Mouse (Mus musculus): Measurements from ENCODE around the gene Abcg8.

The Abcg8 gene

DNA sequence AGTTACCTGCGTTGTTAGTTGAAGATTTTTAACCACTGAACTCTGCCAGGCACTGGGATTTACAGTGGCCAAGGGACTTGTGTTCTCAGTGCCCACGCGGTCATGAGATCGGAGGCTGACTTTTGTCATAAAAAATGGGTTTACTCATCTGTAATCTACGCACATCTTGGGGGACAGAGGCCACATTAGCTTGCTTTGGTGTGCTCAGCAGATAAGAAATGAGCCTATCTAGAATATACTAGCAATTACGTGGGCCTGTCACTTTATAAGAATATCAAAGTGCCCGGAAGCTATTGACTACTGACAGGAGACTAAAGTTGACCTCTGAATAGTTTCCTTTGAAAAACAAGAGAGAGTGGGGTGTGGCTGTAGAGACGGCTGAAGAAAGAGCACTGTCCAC is 17.2 kb upstream of the Abcg8 start:
- peak; percentile 35 for DNase-seq

DNA sequence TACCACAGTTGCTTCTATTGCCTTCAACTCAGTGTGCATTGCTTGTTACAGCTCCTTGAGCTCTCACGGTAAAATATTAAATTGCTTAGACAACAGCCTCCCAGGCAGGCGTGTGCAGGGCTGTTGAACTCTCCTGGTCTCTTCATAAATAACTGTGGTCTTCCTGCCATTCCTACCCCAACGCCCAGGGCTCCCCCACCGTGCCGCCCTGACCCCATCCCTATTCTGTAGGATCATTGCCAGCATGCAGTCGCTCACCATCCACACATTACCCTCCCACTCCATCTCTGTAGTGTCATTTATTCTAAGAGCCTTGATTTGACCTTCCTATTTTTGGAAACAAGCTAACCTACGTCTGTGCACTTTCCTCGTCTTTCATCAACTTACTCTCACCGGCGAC is 11.0 kb upstream of the Abcg8 start:
- no peak for DNase-seq

DNA sequence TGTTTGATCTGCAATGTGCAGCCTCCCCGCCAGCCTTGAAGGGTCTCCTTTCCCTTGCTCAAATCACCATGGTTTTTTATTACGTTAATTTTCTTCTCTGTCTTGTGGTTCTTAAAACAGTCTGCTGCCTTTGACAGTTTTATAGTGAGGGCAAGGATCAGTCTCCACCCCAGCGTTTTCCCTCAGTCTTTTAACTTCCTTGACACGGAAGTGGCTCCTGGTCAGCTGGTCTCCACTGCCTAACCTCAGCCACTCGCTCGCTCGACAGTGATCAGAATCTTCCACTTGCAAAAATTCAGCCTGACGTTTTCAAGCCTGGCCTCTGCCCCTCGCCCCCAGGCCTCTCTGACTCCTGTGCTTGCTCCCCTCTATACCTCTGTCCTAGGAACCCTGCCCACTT is 10.4 kb upstream of the Abcg8 start:
- DNase-seq = no peak

DNA sequence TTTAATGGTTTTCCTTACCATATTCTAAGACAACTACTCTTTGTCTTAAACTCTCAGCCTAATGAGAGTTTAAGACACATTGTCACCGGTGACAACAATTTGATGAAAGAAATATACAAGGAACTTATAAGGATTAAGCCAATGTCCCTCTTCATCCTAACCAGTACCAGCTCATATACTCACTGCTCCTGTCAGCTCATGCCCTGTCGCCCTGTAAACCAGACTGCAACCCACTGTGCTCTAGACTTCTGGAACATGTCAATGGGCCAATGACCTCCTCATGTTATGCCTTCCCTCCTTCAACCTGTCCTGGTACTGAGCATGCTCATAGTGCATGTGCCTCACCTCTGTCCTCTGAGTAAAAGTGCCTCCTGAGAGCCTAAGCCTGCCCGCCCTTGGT is 8.3 kb upstream of the Abcg8 start:
- no peak for DNase-seq

DNA sequence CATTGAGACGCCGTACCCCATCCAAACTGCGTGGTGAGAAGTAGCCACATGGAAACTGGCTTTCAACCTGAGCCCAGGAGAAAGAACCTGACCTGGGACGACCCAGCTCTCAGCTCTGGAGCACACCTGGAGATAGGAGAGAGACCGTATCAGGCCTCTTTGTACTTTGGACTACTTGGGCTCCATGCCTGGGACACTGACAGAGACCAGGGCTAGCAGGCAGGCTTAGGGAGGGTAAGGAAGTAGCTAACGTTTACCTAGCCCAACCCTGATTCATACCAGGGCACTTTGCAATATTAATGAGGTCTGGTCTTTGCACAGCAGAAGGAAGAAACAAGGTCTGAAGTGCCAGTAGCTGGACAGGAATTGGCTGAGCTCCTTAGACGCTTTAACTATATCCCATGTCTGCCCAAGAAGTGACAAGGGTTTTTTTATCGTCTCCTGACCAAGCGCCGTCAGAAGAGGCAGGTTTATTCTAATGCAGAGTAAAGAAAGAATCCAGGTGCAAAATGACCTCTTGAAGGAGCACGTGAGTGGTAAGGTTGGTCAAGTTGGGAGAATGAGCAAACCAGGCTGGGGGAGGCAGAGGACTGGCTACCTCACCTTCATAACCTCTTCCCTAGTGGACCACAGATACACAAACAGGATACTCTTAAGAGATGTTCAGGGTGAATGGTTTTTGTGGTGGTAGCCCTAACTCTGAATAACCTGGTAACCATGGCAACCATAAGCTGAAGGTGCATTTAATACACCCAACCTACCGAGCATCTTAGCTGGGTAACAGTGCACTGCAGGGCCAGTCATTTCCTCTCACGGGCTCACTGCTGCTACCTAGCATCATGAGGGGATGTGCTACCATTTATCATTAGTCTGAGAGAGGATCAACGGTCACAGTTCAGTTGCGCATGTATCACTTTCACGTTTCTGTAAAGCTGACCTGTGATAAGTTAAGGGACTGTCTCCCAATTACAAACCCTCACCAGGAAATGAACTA is 3.4 kb upstream of the Abcg8 start:
- no peak for DNase-seq

DNA sequence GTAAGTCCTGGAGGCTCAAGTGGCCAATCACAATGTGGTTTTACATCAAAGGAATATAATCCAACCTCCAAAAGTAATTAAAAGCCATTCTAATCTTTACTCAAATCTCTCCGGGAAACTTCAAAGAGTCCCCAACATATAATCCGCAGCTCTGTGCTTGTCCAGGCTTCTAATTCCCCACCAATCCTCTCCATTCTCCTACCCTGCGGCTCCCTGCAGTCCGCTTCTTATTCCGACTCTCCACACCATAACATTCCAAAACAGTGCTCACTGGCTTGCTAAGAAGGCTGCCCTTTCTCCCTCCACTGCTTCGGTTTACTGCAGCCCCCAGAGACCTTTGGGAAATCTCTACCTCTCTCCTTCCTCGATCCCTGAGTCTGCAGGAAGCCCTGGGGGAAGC is 2.1 kb upstream of the Abcg8 start:
- no peak for DNase-seq

DNA sequence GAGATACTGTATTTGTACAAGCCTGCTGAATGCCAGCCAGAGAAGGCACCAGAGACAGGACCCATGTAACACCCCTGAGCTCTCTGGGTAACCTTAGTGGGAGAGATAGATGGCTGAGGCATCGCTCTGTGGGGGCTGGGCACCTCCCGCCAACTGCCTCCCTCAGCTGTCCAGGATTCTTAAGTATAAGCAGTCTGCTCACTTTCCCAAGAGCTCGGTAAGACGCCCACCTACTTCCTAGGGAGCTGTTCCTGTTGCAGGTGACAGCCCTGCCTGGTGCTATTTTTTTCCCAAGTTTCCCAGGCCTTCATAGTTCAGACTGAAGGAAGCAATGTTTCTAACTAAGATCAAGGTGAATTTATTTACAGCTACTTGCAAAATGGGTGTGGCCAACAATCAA is 898 bp upstream of the Abcg8 start:
- no peak for DNase-seq

DNA sequence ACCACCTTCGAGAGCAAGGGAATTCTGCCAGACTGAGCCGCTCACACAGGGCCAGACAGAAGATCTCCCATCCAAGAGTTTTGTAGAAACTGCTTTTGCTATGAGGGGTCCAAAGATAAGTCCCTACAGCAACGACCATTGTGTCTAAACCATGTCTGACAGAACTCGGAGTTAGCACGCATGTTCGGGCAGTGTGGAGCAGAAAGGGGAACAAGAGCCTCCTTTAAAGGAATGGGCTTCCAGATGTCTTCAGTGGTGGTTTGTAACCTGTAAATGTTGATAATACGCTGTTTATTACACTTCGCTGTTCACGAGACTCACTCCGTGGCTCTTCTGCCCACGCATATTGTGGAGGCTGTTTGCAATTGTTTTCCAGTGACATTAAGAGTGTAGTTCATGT is 1.5 kb downstream of the Abcg8 start:
- no peak for DNase-seq

DNA sequence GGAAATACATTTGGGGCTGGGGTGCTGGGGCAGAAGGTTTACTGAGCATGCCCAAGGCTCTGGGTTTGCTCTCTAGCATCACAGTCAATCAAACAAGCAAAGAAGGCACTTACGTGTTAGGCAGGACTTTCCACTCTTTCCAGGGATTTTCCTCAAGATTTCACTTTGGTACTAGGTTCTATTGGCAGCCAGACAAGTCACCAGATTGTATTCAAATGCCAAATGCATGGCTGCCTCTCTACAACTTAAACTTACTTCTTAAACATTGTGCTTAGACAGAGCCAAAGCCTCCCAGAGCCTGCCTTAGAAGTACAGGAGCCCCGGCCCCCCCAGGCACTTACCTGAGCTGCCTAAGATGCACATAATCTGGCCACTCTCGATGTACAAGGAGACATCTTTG is 5.6 kb downstream of the Abcg8 start:
- DNase-seq = no peak

DNA sequence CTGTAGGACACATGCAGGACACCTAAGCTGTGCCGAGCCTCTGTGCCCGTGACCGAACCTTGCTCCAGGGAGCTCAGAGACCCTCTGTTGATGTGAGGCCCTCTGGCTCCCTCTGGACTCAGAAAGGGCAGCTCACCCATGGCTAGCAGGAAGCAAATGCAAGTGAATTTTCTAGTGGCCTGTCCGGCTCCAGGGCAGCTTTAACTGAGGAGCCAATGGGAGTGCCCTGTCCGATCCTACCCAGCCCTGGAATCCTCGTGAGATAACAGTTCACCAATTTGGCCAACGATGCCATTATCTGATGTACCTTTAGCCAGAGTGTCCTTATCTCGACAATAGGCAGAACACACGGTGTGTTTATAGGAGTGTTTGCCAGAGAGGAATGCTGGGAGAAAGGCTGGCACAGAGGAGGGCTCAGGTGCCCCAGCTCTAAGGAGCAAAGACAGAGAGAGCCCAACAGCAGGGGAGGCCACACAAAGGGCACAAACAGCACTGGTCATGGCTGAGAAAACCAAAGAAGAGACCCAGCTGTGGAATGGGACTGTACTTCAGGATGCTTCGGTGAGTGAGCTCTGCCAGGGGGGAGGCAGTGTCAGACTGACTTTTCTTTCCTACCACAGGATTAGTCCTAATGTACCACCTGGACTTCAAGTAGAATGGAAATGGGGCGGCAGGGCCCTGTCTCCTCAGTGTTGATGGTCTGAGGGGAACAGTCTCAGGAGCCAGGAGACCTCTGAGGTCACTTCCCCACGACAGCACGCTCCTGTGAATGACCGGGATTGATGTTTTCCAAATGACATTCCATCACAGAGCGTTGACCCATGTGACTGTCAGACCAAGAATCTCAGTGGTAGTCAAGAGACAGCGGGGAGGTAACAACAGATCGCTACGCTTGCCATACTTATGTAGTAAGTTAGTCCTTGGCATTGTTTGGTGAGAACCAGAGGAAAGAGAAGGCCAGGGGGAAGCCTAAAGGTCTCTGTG is 6.9 kb downstream of the Abcg8 start, which contains the start of gene Abcg5:
Gene Abcg5, minus strand, starts transcription at position 278 of the 984 bp plus-strand sequence.
- no peak for DNase-seq

DNA sequence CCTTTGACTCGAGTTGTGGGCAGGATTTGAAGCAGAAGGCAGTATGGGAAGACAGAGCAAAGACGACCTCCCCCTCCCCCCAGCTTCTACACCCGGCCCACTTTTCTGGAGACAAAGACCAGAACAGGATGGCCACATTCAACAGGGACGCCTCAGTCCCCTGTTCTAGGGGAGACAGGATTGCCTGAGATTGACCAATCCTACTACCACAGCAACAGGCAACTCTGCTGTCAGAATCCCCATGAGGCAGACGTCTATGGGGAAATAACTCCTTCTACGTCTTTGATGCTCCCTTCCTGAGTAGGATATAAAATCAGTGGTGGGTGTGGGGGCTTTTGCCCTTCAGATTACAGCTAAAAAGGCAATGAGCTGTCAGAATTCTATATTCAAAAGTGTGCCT is 8.2 kb downstream of the Abcg8 start:
- DNase-seq = no peak

DNA sequence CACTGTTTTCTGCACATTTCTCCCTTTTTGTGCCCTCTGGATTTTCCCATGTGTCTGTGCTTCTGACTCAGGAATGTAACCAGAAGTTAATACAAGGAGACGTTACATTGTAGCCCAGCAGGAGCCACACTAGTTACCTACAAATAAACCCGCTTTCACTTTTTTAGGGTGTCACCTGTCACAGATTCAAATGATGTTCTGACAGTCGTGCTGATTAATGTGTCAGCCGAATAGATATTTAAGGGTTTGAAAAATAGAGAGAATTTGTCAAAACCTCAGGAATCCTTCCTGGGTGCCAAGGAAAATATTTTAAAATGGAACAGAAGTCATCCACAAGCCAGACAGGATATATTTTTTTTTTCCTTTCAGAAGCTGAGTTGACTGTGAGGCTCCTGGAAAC is 9.2 kb downstream of the Abcg8 start:
- DNase-seq = no peak

DNA sequence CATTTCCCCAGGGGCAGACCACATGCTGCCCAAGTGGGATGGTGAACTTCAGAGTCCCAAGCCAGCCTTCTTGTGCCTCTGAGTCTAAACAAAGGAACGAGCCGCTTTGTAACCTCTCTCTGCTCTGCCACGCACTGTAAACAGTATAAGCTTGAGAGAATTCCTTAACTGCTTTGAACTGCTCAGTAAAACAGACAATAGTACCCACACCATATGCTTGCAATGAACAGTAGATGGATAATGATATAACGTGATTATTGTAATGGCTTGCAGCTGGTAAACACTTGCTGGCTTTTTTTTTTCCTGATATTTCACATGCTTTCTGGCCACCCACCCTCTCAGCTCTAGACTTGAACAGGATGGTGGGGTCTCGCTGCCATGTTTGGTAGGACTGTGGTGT is 11.9 kb downstream of the Abcg8 start:
- no peak for DNase-seq

DNA sequence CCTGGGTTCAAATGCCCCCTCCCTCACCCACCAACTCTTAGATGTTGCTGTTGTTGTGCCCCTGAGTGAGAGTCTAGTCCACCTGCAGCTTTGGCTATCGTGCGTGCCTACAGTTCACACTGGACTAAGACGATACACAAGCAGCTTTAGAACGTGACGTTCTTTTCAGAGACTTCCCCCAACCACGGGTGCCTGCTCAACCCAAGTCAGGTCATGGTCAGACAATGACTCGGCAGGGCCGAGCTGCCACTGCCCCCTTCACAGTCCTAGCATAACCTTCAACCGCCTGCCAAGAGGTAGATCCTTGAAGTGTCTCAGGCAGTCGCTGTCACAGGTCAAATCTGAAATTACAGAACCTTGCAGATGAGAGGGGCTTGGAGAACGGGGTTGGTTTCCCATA is 12.7 kb downstream of the Abcg8 start:
- DNase-seq = no peak

DNA sequence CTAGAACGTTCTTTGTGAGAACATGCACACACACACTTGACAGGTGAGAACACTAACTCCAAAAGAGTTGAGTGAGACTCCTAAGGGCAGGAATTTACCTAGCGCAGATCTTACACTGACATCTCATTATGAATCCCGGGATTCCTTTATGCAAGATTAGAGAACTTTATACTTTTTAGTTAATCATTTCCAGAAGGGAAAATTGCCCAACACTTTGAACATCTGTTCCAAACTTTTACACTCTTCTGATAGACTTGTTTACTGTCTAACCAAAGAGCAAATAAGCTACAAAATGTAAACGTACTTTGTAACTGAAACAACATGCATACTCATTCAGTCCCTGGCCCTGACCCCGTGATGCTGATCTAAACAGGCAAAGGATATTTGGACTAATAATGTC is 13.2 kb downstream of the Abcg8 start:
- no peak for DNase-seq

DNA sequence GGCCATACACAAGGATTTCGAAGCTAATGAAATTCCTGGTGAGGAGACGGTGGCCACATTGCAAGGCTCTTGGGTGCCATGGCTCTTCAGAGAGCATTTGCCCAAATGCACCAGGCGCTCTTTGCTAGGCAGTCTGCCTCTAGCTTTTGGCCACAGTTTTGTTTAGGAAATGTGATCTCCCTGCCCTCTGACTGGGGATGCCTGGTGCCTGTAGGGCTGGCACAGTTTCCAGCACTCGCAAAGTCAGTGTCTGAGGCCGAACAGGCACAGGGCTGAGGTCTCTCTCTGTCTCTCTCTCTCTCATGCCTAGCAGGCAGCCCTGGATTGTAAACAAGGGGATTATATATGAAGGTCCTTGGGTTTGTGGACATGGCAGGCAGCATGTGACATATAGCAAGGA is 14.0 kb downstream of the Abcg8 start:
- DNase-seq = no peak

DNA sequence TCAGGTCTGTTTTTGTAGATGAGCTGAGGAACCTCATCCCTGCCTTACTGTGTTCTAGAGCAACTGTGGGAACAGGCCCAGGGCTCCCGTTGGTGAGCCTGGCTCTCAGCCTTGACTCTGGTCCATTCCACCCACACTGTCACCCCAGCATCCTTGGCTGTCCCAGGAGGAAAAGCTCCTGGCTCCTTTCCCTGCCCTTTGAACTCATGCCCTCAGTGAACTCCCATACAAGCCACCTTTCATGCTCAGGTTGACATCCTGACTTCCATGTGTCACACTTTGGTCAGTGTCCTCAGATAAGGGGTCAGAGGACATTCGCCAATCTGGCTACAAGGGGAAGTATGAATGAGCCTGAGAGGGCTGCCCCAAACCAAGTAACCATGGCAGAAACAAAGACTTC is 17.6 kb downstream of the Abcg8 start:
- no peak for DNase-seq

DNA sequence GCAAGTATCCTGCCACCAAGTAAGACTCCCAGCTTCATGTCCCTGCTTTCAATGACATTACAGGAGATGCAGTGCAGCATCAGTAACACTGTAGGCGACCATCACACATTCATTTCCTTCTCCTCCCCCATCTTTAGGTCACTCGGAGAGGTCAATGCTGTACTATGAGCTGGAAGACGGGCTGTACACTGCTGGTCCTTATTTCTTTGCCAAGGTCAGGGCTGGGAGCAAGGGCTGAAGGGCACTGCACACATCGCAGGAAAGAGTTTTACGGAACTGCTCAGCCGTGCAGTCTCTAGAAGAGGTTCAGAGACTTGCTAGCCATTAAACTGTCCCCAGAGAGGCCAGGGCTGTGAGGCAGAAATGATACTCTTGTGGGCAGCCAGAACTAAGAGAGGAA is 20.4 kb downstream of the Abcg8 start:
- DNase-seq = no peak

DNA sequence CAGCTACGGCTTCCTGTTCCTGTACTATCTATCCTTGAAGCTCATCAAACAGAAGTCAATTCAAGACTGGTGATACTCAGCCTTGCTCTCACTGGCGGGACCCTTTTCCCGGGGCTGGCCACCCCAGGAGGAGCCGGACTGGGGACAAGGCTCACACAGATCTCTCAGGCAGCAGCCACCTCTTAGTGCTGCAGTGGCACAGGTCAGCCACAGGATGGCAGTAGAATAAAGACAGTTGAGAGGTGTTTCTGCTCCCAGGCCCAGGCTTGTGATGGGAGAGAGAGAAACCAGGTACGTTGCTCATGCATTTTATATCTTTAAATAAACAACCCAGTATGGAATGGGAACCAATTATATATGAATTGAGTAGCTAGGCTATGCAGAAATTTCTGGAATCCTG is 22.6 kb downstream of the Abcg8 start:
- no peak for DNase-seq

DNA sequence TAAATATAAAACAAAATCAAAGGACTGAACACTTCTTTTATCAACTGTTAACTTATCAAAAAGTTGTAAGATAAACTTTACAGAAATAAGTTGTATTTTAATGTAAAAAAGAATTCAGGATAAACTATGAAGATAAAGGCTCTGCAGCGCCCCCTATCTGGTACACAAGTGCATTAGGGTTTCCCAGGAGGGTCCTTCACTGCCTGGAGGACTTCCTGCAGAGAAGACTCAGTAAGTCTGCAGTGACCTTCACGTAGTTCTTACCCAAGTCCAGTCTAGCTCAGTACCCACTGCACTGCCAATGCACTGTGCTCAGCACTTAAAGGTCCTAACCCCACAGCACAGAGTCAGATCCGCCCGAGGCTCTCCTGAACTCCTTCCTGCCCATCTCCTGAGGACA is 31.3 kb downstream of the Abcg8 start:
- DNase-seq = no peak

DNA sequence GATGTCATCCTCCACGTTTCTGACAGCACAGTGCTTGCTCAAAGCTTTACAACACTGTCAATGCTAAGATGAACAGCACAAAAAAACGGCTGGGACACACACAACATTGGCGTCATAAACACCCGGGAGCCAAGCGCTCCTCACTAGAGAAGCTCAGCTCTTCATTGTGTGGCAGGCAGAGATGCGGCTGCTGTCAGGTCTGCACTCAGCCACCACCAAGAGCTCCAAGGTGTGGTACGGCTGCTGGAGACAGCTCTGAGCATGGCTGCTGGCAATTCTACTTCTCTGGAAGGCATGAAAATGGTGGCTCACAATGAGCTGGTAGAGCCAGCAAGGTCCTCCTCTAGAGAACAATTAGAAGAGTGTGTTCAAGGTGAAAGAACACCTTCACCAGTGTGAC is 32.7 kb downstream of the Abcg8 start:
- DNase-seq = no peak

DNA sequence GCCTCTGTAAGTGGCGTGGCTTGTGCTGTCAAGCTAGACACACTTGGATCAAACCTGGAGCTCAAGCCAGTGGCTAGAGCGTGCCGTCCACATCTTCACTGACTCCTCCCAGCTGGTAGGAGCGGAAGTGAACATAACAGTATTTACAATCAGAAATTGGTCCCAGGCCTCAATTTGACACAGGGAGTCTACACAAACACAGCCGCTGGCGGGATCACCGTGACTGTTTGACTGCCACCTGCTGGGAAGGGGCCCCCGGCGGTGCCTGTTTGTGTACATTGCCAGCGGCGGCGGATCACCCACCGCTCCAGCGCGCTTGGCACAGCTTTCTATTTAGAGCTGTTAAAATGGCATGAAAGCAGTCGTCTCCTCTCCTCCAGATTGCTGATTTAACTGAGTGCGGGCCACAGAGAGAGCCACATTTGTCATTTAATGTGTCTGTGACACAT is 33.3 kb downstream of the Abcg8 start:
- no peak for DNase-seq

DNA sequence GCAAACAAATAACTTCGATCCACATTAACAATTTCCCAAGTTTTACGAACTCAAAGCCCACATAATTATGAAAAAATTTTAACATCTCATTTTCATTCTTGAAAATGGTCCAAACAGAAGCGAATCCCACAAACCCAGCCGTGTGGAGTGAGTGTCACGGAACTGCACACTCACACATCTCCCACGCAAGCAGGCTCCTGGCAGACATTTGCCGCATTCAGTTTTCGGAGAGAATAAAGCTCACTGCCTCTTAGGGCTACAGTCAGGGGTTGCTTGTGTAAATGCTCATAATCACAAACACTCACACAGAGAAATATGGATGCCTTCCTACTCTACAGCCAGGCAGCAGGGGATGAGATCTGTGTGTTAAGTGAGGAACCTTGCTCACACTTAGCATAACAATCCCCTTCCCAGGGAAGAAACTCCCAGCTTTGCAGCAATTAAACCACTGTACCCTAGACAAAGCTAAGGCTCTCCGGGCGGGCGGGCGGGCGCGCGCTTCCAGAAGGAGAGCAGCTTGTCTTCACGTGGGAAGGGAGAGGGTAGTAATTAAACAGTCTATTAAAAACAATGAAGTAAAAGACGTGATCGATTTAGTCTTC is 37.6 kb downstream of the Abcg8 start:
- peak; percentile 19 for DNase-seq

Data from heart, adult 11 months (tissue).